Mouse (Mus musculus) MEL (cell line): ENCODE results near the gene Pdcd6.

ENCODE experiments used
- CHD2 ChIP-seq: IDR thresholded peaks from 2 replicates; pipeline ENCODE4 v1.6.1; 2011; ENCODE audit warnings: low read length, improper control_type of control experiment
- EP300 ChIP-seq, 2 experiments: IDR thresholded peaks; 2 replicates each; pipeline ENCODE4 v1.6.1; 2011; ENCODE audit warnings: improper control_type of control experiment in 2 of 2, low read length in 2 of 2, low read depth in 1 of 2, mild to moderate bottlenecking in 1 of 2
- POLR2A ChIP-seq, 2 experiments: IDR thresholded peaks; 2 replicates each; pipeline ENCODE4 v1.6.1; 2011 to 2012; ENCODE audit warnings: low read length in 2 of 2, mild to moderate bottlenecking in 2 of 2, control low read depth in 1 of 2, improper control_type of control experiment in 1 of 2, low read depth in 1 of 2, moderate library complexity in 1 of 2; ENCODE audit not compliant: control insufficient read depth in 1 of 2, insufficient read depth in 1 of 2, poor library complexity in 1 of 2
- POLR2AphosphoS2 ChIP-seq: IDR thresholded peaks from 2 replicates; pipeline ENCODE4 v1.6.1; 2011; ENCODE audit warnings: low read length, improper control_type of control experiment
- TAL1 ChIP-seq: IDR thresholded peaks from 2 replicates; pipeline ENCODE4 v1.6.1; 2012; ENCODE audit warnings: mild to moderate bottlenecking, inconsistent platforms, low read length, moderate library complexity, mixed read lengths
- TCF12 ChIP-seq: IDR thresholded peaks from 2 replicates; pipeline ENCODE4 v1.6.1; 2014; ENCODE audit warnings: low read depth, mild to moderate bottlenecking, inconsistent platforms, low read length, improper control_type of control experiment, moderate library complexity

DNA sequence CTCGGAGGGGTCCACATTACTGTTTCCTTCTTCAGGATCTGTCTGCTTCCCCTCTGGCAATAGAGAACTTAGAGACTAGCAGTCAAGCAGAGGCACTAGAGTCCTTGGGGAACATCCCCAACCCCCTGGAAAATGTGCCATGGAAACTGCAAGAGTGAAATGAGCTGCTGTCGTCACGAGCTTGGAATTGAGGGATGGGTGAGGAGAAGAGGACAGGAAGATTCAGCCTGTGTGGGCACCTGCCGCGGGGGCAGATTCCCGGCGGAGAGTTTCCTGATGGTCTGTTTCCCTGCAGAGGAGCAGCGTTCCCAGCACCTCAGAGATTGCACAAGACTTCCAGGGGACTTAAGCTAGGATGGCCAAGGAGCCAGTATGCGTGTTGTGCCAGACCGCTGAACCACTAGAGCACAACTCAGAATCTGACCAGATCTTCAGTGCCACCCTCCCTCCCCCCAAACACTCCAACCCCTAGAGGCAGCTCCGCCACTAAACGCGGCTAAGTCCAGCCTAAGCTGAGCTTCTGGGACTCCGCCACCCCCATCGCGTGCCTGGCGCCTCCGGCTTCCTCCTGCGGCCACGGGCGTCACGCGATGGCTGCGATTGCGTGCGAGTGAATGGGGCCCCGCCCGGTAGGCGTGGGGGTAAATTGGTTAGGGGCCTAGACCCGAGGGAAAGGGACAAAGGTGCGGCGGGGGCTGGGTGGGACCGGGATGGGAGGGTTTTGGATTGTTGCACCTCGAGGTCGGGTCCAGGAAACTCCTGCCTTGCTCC, 57.7 kb downstream of the Pdcd6 start:
- TF ChIP-seq TAL1 = no peak
- TF ChIP-seq EP300 (IDR thresholded peaks at IDR 0.05; ENCODE audit: low read depth in 1 of 2, low read length in 2 of 2) = no peak
- TF ChIP-seq POLR2AphosphoS2 = no peak
- no peak for TF ChIP-seq CHD2
- no peak for TF ChIP-seq TCF12
- TF ChIP-seq POLR2A (IDR thresholded peaks at IDR 0.05; ENCODE audit: control insufficient read depth in 1 of 2, insufficient read depth in 1 of 2, low read depth in 1 of 2, low read length in 2 of 2, poor library complexity in 1 of 2) = no peak
